Mouse (Mus musculus): ENCODE data around the gene Pms2. TPM values are rescaled to one million over a fixed set of nuclear protein-coding genes. Genes with fewer than 3 reads are reported as not detected.
A peak's percentile ranks its signal among the peaks of the same experiment; 100 is the strongest.

Pms2 gene
- 18.2 and 20.6 TPM in 2 replicates for polyA plus RNA-seq (2015; fragmentation: Nextera tagmentation; extraction: Ambion mirVana)

- under 1% methylated on average over 70 of the region's 70 CpGs for WGBS
- H3K4me3 ChIP-seq (ENCODE audit: low read length): peak within 1 kb of the TSS; percentile 84
- H3K9ac ChIP-seq (ENCODE audit: low read depth, low read length): peak within 1 kb of the TSS; percentile 76
- H3K9me3 ChIP-seq (ENCODE audit: control insufficient read depth, low read length): no peaks in the 10 kb centered on the region
- no peaks in the 10 kb centered on the region for H3K27me3 ChIP-seq (replicated peaks; ENCODE audit: control insufficient read depth, insufficient read depth, low read length)
- peak; percentile 99 for ATAC-seq
- H3K36me3 ChIP-seq (ENCODE audit: control insufficient read depth, insufficient read depth, low read length): 0 out of 2 replicates have a peak, but pooled peaks cover 3% of the 10 kb centered on the region
- peak within 1 kb of the TSS; percentile 68 for H3K4me2 ChIP-seq (ENCODE audit: low read depth, low read length)
- peak within 1 kb of the TSS; percentile 91 for H3K27ac ChIP-seq (ENCODE audit: low read length)
- peaks cover 15% of the 10 kb centered on the region for H3K4me1 ChIP-seq (ENCODE audit: control insufficient read depth, insufficient read depth, low read length)
These were observed at the start of gene Pms2, which contains the start of gene Aimp2 for GRCm38 (mm10) chr5:143909417-143910400. Pms2 (plus strand) TSS chr5:143909964. Aimp2 (minus strand) TSS chr5:143909847.

GRCm38 (mm10) chr5:143871547-143872169, 38.1 kb upstream of the Pms2 start:
- no peak overlapping the region for H3K27ac ChIP-seq (ENCODE audit: low read length)
- no peaks in the 10 kb centered on the region for H3K27me3 ChIP-seq (replicated peaks; ENCODE audit: control insufficient read depth, insufficient read depth, low read length)
- H3K4me3 ChIP-seq (ENCODE audit: low read length): no peak overlapping the region
- no peaks in the 10 kb centered on the region for H3K4me1 ChIP-seq (ENCODE audit: control insufficient read depth, insufficient read depth, low read length)
- 83% methylated on average over 11 of the region's 11 CpGs for WGBS
- H3K4me2 ChIP-seq (ENCODE audit: low read depth, low read length): no peak overlapping the region
- 0 out of 2 replicates have a peak, but pooled peaks cover 7% of the 10 kb centered on the region for H3K36me3 ChIP-seq (ENCODE audit: control insufficient read depth, insufficient read depth, low read length)
- no peak overlapping the region for H3K9ac ChIP-seq (ENCODE audit: low read depth, low read length)
- no peaks in the 10 kb centered on the region for H3K9me3 ChIP-seq (ENCODE audit: control insufficient read depth, low read length)
- ATAC-seq: no peak

GRCm38 (mm10) chr5:143874571-143874970, 35.2 kb upstream of the Pms2 start:
- Histone ChIP-seq H3K4me3 (ENCODE audit: low read length) (no peak overlapping the region), H3K9ac (ENCODE audit: low read depth, low read length) (no peak overlapping the region), H3K4me2 (ENCODE audit: low read depth, low read length) (no peak overlapping the region), H3K27ac (ENCODE audit: low read length) (no peak overlapping the region), H3K36me3 (ENCODE audit: control insufficient read depth, insufficient read depth, low read length) (0 out of 2 replicates have a peak, but pooled peaks cover 10% of the 10 kb centered on the region), H3K4me1 (ENCODE audit: control insufficient read depth, insufficient read depth, low read length) (no peaks in the 10 kb centered on the region), H3K9me3 (ENCODE audit: control insufficient read depth, low read length) (no peaks in the 10 kb centered on the region), H3K27me3 (replicated peaks; ENCODE audit: control insufficient read depth, insufficient read depth, low read length) (no peaks in the 10 kb centered on the region)
- 66% methylated on average over 4 of the region's 4 CpGs for WGBS
- no peak for ATAC-seq

GRCm38 (mm10) chr5:143885274-143885673, 24.5 kb upstream of the Pms2 start:
- Histone ChIP-seq H3K4me1 (ENCODE audit: control insufficient read depth, insufficient read depth, low read length) (no peaks in the 10 kb centered on the region), H3K27ac (ENCODE audit: low read length) (no peak overlapping the region), H3K9me3 (ENCODE audit: control insufficient read depth, low read length) (no peaks in the 10 kb centered on the region), H3K9ac (ENCODE audit: low read depth, low read length) (no peak overlapping the region), H3K36me3 (ENCODE audit: control insufficient read depth, insufficient read depth, low read length) (peaks cover 31% of the 10 kb centered on the region), H3K4me2 (ENCODE audit: low read depth, low read length) (no peak overlapping the region), H3K4me3 (ENCODE audit: low read length) (no peak overlapping the region), H3K27me3 (replicated peaks; ENCODE audit: control insufficient read depth, insufficient read depth, low read length) (no peaks in the 10 kb centered on the region)
- 97% methylated on average over 3 of the region's 3 CpGs for WGBS
- ATAC-seq: no peak

- 0 out of 2 replicates have a peak overlapping the region, but pooled peaks have one; percentile 17 for H3K4me2 ChIP-seq (ENCODE audit: low read depth, low read length)
- H3K9ac ChIP-seq (ENCODE audit: low read depth, low read length): no peak overlapping the region
- no peaks in the 10 kb centered on the region for H3K9me3 ChIP-seq (ENCODE audit: control insufficient read depth, low read length)
- peak; percentile 93 for ATAC-seq
- peaks cover 5% of the 10 kb centered on the region; the same call in 1 of the 2 replicates for H3K4me1 ChIP-seq (ENCODE audit: control insufficient read depth, insufficient read depth, low read length)
- H3K36me3 ChIP-seq (ENCODE audit: control insufficient read depth, insufficient read depth, low read length): peaks cover 10% of the 10 kb centered on the region
- H3K4me3 ChIP-seq (ENCODE audit: low read length): no peak overlapping the region
- H3K27ac ChIP-seq (ENCODE audit: low read length): peak overlapping the region; percentile 80
- 41% methylated on average over 6 of the region's 6 CpGs for WGBS
- H3K27me3 ChIP-seq (replicated peaks; ENCODE audit: control insufficient read depth, insufficient read depth, low read length): no peaks in the 10 kb centered on the region
These were observed 19.0 kb upstream of the Pms2 start for GRCm38 (mm10) chr5:143890741-143891140.

- H3K27ac ChIP-seq (ENCODE audit: low read length): no peak overlapping the region
- H3K27me3 ChIP-seq (replicated peaks; ENCODE audit: control insufficient read depth, insufficient read depth, low read length): no peaks in the 10 kb centered on the region
- H3K4me1 ChIP-seq (ENCODE audit: control insufficient read depth, insufficient read depth, low read length): peaks cover 5% of the 10 kb centered on the region; the same call in 1 of the 2 replicates
- 72% methylated on average over 9 of the region's 9 CpGs for WGBS
- no peak overlapping the region for H3K4me2 ChIP-seq (ENCODE audit: low read depth, low read length)
- no peak overlapping the region for H3K9ac ChIP-seq (ENCODE audit: low read depth, low read length)
- peak; percentile 42 for ATAC-seq
- peaks cover 3% of the 10 kb centered on the region for H3K36me3 ChIP-seq (ENCODE audit: control insufficient read depth, insufficient read depth, low read length)
- no peaks in the 10 kb centered on the region for H3K9me3 ChIP-seq (ENCODE audit: control insufficient read depth, low read length)
- no peak overlapping the region for H3K4me3 ChIP-seq (ENCODE audit: low read length)
These were observed 17.4 kb upstream of the Pms2 start for GRCm38 (mm10) chr5:143892255-143892886.

- no peak overlapping the region for H3K4me2 ChIP-seq (ENCODE audit: low read depth, low read length)
- H3K4me3 ChIP-seq (ENCODE audit: low read length): no peak overlapping the region
- H3K27ac ChIP-seq (ENCODE audit: low read length): no peak overlapping the region
- H3K9me3 ChIP-seq (ENCODE audit: control insufficient read depth, low read length): no peaks in the 10 kb centered on the region
- H3K27me3 ChIP-seq (replicated peaks; ENCODE audit: control insufficient read depth, insufficient read depth, low read length): no peaks in the 10 kb centered on the region
- H3K4me1 ChIP-seq (ENCODE audit: control insufficient read depth, insufficient read depth, low read length): peaks cover 5% of the 10 kb centered on the region; the same call in 1 of the 2 replicates
- ATAC-seq: no peak
- 76% methylated on average over 5 of the region's 5 CpGs for WGBS
- H3K36me3 ChIP-seq (ENCODE audit: control insufficient read depth, insufficient read depth, low read length): no peaks in the 10 kb centered on the region; the same call in 1 of the 2 replicates
- no peak overlapping the region for H3K9ac ChIP-seq (ENCODE audit: low read depth, low read length)
These were observed 16.4 kb upstream of the Pms2 start for GRCm38 (mm10) chr5:143893396-143893795.

- H3K36me3 ChIP-seq (ENCODE audit: control insufficient read depth, insufficient read depth, low read length): peaks cover 9% of the 10 kb centered on the region
- H3K4me1 ChIP-seq (ENCODE audit: control insufficient read depth, insufficient read depth, low read length): 0 out of 2 replicates have a peak, but pooled peaks cover 3% of the 10 kb centered on the region
- H3K27me3 ChIP-seq (replicated peaks; ENCODE audit: control insufficient read depth, insufficient read depth, low read length): no peaks in the 10 kb centered on the region
- H3K9me3 ChIP-seq (ENCODE audit: control insufficient read depth, low read length): no peaks in the 10 kb centered on the region
- 83% methylated on average over 14 of the region's 14 CpGs for WGBS
- H3K27ac ChIP-seq (ENCODE audit: low read length): no peak within 1 kb of the TSS
- H3K4me2 ChIP-seq (ENCODE audit: low read depth, low read length): no peak within 1 kb of the TSS
- H3K4me3 ChIP-seq (ENCODE audit: low read length): no peak within 1 kb of the TSS
- no peak for ATAC-seq
- no peak within 1 kb of the TSS for H3K9ac ChIP-seq (ENCODE audit: low read depth, low read length)
These were observed 12.0 kb upstream of the Pms2 start, which contains the start of gene Ankrd61 for GRCm38 (mm10) chr5:143897635-143898330. Ankrd61 (minus strand) TSS chr5:143897685.
